Mouse (Mus musculus): ENCODE data around the gene Tbc1d22a. TPM values are rescaled to one million over a fixed set of nuclear protein-coding genes. Genes with fewer than 3 reads are reported as not detected.

Tbc1d22a gene
- total RNA-seq, 1 experiment = 19.2 TPM

GRCm38 (mm10) chr15:86362306-86363150, 148.3 kb downstream of the Tbc1d22a start:
- H3K27ac ChIP-seq (ENCODE audit: insufficient read depth, low read depth, low read length, poor library complexity, severe bottlenecking) = no peak overlapping the region
- TF ChIP-seq MAFK (IDR thresholded peaks at IDR 0.05; ENCODE audit: insufficient read depth, low read depth, low read length) (no peak), HCFC1 (IDR thresholded peaks at IDR 0.05; ENCODE audit: borderline replicate concordance, insufficient read depth, low read length) (no peak), ZNF384 (IDR thresholded peaks at IDR 0.05; ENCODE audit: low read depth, low read length) (no peak), CHD2 (IDR thresholded peaks at IDR 0.05; ENCODE audit: low read depth, low read length) (no peak), ZC3H11A (IDR thresholded peaks at IDR 0.05; ENCODE audit: borderline replicate concordance, low read depth, low read length) (no peak)

GRCm38 (mm10) chr15:86363841-86364295, 149.6 kb downstream of the Tbc1d22a start:
- H3K27ac ChIP-seq (ENCODE audit: insufficient read depth, low read depth, low read length, poor library complexity, severe bottlenecking) = no peak overlapping the region
- H3K36me3 ChIP-seq (ENCODE audit: control insufficient read depth, insufficient read depth, low read length, poor library complexity, severe bottlenecking) = no peaks in the 10 kb centered on the region; the same call in 1 of the 2 replicates
- H3K4me3 ChIP-seq (ENCODE audit: insufficient read depth in 1 of 2, low read depth in 1 of 2, low read length in 2 of 2, poor library complexity in 1 of 2, severe bottlenecking in 1 of 2) = no peak overlapping the region
- DNase-seq (ENCODE audit: low read depth, low spot score) = no peak
- peaks cover 0 to 2% of the 10 kb centered on the region in 2 experiments; a peak in 1 of 4 replicates for H3K4me1 ChIP-seq (ENCODE audit: control insufficient read depth in 2 of 2, insufficient read depth in 2 of 2, low read length in 2 of 2, poor library complexity in 1 of 2)
- TF ChIP-seq MAFK (IDR thresholded peaks at IDR 0.05; ENCODE audit: insufficient read depth, low read depth, low read length) (no peak), HCFC1 (IDR thresholded peaks at IDR 0.05; ENCODE audit: borderline replicate concordance, insufficient read depth, low read length) (no peak), ZC3H11A (IDR thresholded peaks at IDR 0.05; ENCODE audit: borderline replicate concordance, low read depth, low read length) (no peak), CHD2 (IDR thresholded peaks at IDR 0.05; ENCODE audit: low read depth, low read length) (no peak), ZNF384 (IDR thresholded peaks at IDR 0.05; ENCODE audit: low read depth, low read length) (no peak)
- H3K9me3 ChIP-seq (ENCODE audit: control insufficient read depth, insufficient read depth, low read depth, low read length) = no peaks in the 10 kb centered on the region
- in situ Hi-C loops (cut with MboI; ENCODE audit: low sequenced_read_pairs in 2 of 2, unreplicated experiment in 2 of 2) = no loop called here
- H3K9ac ChIP-seq (ENCODE audit: insufficient read depth, low read depth, low read length, poor library complexity, severe bottlenecking) = no peak overlapping the region

More at GRCm38 (mm10) chr15:86362306-86363150, 148.3 kb downstream of the Tbc1d22a start:
- Histone ChIP-seq H3K9ac (ENCODE audit: insufficient read depth, low read depth, low read length, poor library complexity, severe bottlenecking) (no peak overlapping the region), H3K36me3 (ENCODE audit: control insufficient read depth, insufficient read depth, low read length, poor library complexity, severe bottlenecking) (no peaks in the 10 kb centered on the region; the same call in 1 of the 2 replicates), H3K4me3 (ENCODE audit: insufficient read depth in 1 of 2, low read depth in 1 of 2, low read length in 2 of 2, poor library complexity in 1 of 2, severe bottlenecking in 1 of 2) (no peak overlapping the region), H3K9me3 (ENCODE audit: control insufficient read depth, insufficient read depth, low read depth, low read length) (no peaks in the 10 kb centered on the region), H3K4me1 (ENCODE audit: control insufficient read depth in 2 of 2, insufficient read depth in 2 of 2, low read length in 2 of 2, poor library complexity in 1 of 2) (peaks cover 0 to 2% of the 10 kb centered on the region in 2 experiments; a peak in 1 of 4 replicates)
- in situ Hi-C loops (cut with MboI; ENCODE audit: low sequenced_read_pairs in 2 of 2, unreplicated experiment in 2 of 2) = no loop called here
- DNase-seq (ENCODE audit: low read depth, low spot score) = no peak

GRCm38 (mm10) chr15:86364948-86365658, 150.8 kb downstream of the Tbc1d22a start:
- Histone ChIP-seq H3K4me1 (ENCODE audit: control insufficient read depth in 2 of 2, insufficient read depth in 2 of 2, low read length in 2 of 2, poor library complexity in 1 of 2) (peaks cover 0 to 2% of the 10 kb centered on the region in 2 experiments; a peak in 1 of 4 replicates), H3K9ac (ENCODE audit: insufficient read depth, low read depth, low read length, poor library complexity, severe bottlenecking) (no peak overlapping the region), H3K4me3 (ENCODE audit: insufficient read depth in 1 of 2, low read depth in 1 of 2, low read length in 2 of 2, poor library complexity in 1 of 2, severe bottlenecking in 1 of 2) (no peak overlapping the region), H3K9me3 (ENCODE audit: control insufficient read depth, insufficient read depth, low read depth, low read length) (no peaks in the 10 kb centered on the region), H3K27ac (ENCODE audit: insufficient read depth, low read depth, low read length, poor library complexity, severe bottlenecking) (no peak overlapping the region), H3K36me3 (ENCODE audit: control insufficient read depth, insufficient read depth, low read length, poor library complexity, severe bottlenecking) (no peaks in the 10 kb centered on the region; the same call in 1 of the 2 replicates)
- in situ Hi-C loops (cut with MboI; ENCODE audit: low sequenced_read_pairs in 2 of 2, unreplicated experiment in 2 of 2) = no loop called here
- no peak for DNase-seq (ENCODE audit: low read depth, low spot score)
- TF ChIP-seq ZNF384 (IDR thresholded peaks at IDR 0.05; ENCODE audit: low read depth, low read length) = no peak

- Histone ChIP-seq H3K9ac (ENCODE audit: insufficient read depth, low read depth, low read length, poor library complexity, severe bottlenecking) (no peak overlapping the region), H3K4me3 (ENCODE audit: insufficient read depth in 1 of 2, low read depth in 1 of 2, low read length in 2 of 2, poor library complexity in 1 of 2, severe bottlenecking in 1 of 2) (no peak overlapping the region), H3K4me1 (ENCODE audit: control insufficient read depth in 2 of 2, insufficient read depth in 2 of 2, low read length in 2 of 2, poor library complexity in 1 of 2) (peaks cover 0 to 2% of the 10 kb centered on the region in 2 experiments; a peak in 1 of 4 replicates), H3K36me3 (ENCODE audit: control insufficient read depth, insufficient read depth, low read length, poor library complexity, severe bottlenecking) (no peaks in the 10 kb centered on the region; the same call in 1 of the 2 replicates), H3K9me3 (ENCODE audit: control insufficient read depth, insufficient read depth, low read depth, low read length) (no peaks in the 10 kb centered on the region), H3K27ac (ENCODE audit: insufficient read depth, low read depth, low read length, poor library complexity, severe bottlenecking) (no peak overlapping the region)
- TF ChIP-seq MAFK (IDR thresholded peaks at IDR 0.05; ENCODE audit: insufficient read depth, low read depth, low read length) (no peak), ZNF384 (IDR thresholded peaks at IDR 0.05; ENCODE audit: low read depth, low read length) (no peak), HCFC1 (IDR thresholded peaks at IDR 0.05; ENCODE audit: borderline replicate concordance, insufficient read depth, low read length) (no peak), ZC3H11A (IDR thresholded peaks at IDR 0.05; ENCODE audit: borderline replicate concordance, low read depth, low read length) (no peak)
- in situ Hi-C loops (cut with MboI; ENCODE audit: low sequenced_read_pairs in 2 of 2, unreplicated experiment in 2 of 2) = no loop called here
- no peak for DNase-seq (ENCODE audit: low read depth, low spot score)
These were observed 152.5 kb downstream of the Tbc1d22a start for GRCm38 (mm10) chr15:86366726-86367125.

All from ES-E14 (cell line).